Mouse (Mus musculus): ENCODE measurements around the gene Fam76b. TPM values are rescaled to one million over a fixed set of nuclear protein-coding genes. Genes with fewer than 3 reads are reported as not detected.

Fam76b gene
- polyA plus RNA-seq, 1 experiment from 2014 or later = 22.2 TPM

DNA sequence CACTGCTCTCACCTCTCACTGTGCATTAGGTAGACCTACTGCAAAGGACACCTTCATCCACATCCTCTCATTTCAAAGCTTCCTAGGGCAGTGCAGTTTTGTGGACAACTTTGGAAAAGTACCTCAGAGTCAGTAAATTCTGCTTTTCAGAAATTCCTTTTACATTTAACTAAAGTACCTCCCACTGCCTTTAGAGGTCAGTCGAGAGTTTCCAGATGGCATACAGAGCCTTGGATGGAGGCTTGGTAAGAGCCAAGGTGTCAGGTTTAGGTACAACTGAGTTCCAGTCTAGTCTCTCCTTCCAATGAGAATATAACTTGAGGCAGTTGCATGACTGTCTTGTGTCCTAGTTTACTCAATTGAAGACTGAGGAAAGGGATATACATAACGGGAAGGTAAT is 46.8 kb downstream of the Fam76b start:
- Histone ChIP-seq H3K27me3 (replicated peaks) (no peaks in the 10 kb centered on the region), H3K9me3 (no peaks in the 10 kb centered on the region), H3K4me2 (no peak overlapping the region), H3K9ac (no peak overlapping the region), H3K36me3 (no peaks in the 10 kb centered on the region), H3K4me1 (no peaks in the 10 kb centered on the region), H3K4me3 (replicated peaks) (no peak overlapping the region), H3K27ac (no peak overlapping the region)
- no peak for ATAC-seq (ENCODE audit: insufficient read depth, low FRiP score, low read depth)
- 43% methylated on average over 2 of the region's 2 CpGs for WGBS

GRCm38 (mm10) chr9:13875340-13875739 is 47.8 kb downstream of the Fam76b start:
- no peaks in the 10 kb centered on the region for H3K9me3 ChIP-seq
- H3K9ac ChIP-seq = no peak overlapping the region
- no peak for ATAC-seq (ENCODE audit: insufficient read depth, low FRiP score, low read depth)
- H3K4me3 ChIP-seq (replicated peaks) = no peak overlapping the region
- no peaks in the 10 kb centered on the region for H3K36me3 ChIP-seq
- H3K27ac ChIP-seq = no peak overlapping the region
- no peaks in the 10 kb centered on the region for H3K4me1 ChIP-seq
- WGBS = 36% methylated on average over 2 of the region's 2 CpGs
- H3K27me3 ChIP-seq (replicated peaks) = no peaks in the 10 kb centered on the region
- no peak overlapping the region for H3K4me2 ChIP-seq

DNA sequence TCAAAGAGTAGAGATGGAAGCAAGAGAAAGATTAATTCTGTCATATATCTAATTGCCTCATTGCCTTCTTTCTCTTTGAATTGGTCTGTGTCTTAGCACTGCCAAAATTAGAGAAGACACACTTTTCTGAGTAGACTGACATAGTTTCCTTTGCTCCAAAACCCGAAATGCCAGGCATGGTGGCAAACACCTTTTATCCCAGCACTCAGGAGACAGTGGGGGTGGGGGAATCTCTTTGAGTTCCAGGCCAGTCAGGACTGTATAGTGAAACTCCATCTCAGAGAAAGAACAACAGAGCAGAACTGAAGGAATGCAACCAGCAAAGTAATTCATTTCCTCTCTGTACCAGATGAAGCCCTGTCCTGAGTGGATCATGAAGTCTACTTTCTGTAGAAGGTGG is 53.2 kb downstream of the Fam76b start:
- no peak overlapping the region for H3K9ac ChIP-seq
- H3K4me1 ChIP-seq = no peaks in the 10 kb centered on the region
- H3K4me2 ChIP-seq = no peak overlapping the region
- H3K36me3 ChIP-seq = no peaks in the 10 kb centered on the region
- H3K4me3 ChIP-seq (replicated peaks) = no peak overlapping the region
- H3K27ac ChIP-seq = no peak overlapping the region
- 53% methylated on average over 1 of the region's 1 CpGs for WGBS
- ATAC-seq (ENCODE audit: insufficient read depth, low FRiP score, low read depth) = no peak
- H3K9me3 ChIP-seq = no peaks in the 10 kb centered on the region
- H3K27me3 ChIP-seq (replicated peaks) = no peaks in the 10 kb centered on the region

DNA sequence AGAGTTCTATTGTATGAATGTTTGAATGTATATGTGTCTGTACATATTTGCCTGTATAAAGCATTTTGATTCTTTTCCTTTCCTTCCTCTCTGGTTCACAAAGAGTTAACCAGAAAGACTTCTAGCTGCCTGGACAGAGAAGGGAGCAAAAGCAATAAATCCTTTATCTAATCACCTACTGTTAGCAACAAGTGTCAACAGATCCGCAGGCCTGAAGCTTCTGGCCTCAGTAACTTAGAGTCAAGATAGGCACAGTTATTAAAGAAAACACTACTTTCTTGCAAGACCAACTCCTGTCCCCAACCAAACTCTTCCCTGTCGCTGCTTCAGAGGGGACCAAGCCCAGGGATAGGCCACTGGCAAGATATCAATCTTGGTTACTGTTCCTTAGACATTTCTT is 55.0 kb downstream of the Fam76b start:
- Histone ChIP-seq H3K27ac (no peak overlapping the region), H3K36me3 (no peaks in the 10 kb centered on the region), H3K4me3 (replicated peaks) (no peak overlapping the region), H3K4me1 (no peaks in the 10 kb centered on the region), H3K9ac (no peak overlapping the region), H3K4me2 (no peak overlapping the region), H3K27me3 (replicated peaks) (no peaks in the 10 kb centered on the region), H3K9me3 (no peaks in the 10 kb centered on the region)
- ATAC-seq (ENCODE audit: insufficient read depth, low FRiP score, low read depth) = no peak
- WGBS = 9% methylated on average over 2 of the region's 2 CpGs

GRCm38 (mm10) chr9:13888981-13889380 is 61.5 kb downstream of the Fam76b start:
- Histone ChIP-seq H3K9ac (no peak overlapping the region), H3K4me1 (0 out of 2 replicates have a peak, but pooled peaks cover 8% of the 10 kb centered on the region), H3K4me2 (no peak overlapping the region), H3K27ac (no peak overlapping the region), H3K36me3 (no peaks in the 10 kb centered on the region), H3K27me3 (replicated peaks) (no peaks in the 10 kb centered on the region), H3K9me3 (no peaks in the 10 kb centered on the region), H3K4me3 (replicated peaks) (no peak overlapping the region)
- WGBS = 74% methylated on average over 5 of the region's 5 CpGs
- ATAC-seq (ENCODE audit: insufficient read depth, low FRiP score, low read depth) = no peak

GRCm38 (mm10) chr9:13889657-13890056 is 62.1 kb downstream of the Fam76b start:
- H3K4me1 ChIP-seq = 0 out of 2 replicates have a peak, but pooled peaks cover 8% of the 10 kb centered on the region
- no peaks in the 10 kb centered on the region for H3K9me3 ChIP-seq
- no peak overlapping the region for H3K4me2 ChIP-seq
- H3K9ac ChIP-seq = no peak overlapping the region
- H3K36me3 ChIP-seq = no peaks in the 10 kb centered on the region
- H3K4me3 ChIP-seq (replicated peaks) = no peak overlapping the region
- H3K27ac ChIP-seq = no peak overlapping the region
- no peaks in the 10 kb centered on the region for H3K27me3 ChIP-seq (replicated peaks)
- 5% methylated on average over 9 of the region's 9 CpGs for WGBS
- peak; percentile 83 for ATAC-seq (ENCODE audit: insufficient read depth, low FRiP score, low read depth)

GRCm38 (mm10) chr9:13890171-13890570 is 62.7 kb downstream of the Fam76b start:
- Histone ChIP-seq H3K4me3 (replicated peaks) (no peak overlapping the region), H3K4me2 (no peak overlapping the region), H3K27ac (no peak overlapping the region), H3K9me3 (no peaks in the 10 kb centered on the region), H3K27me3 (replicated peaks) (no peaks in the 10 kb centered on the region), H3K36me3 (no peaks in the 10 kb centered on the region), H3K9ac (no peak overlapping the region), H3K4me1 (0 out of 2 replicates have a peak, but pooled peaks cover 8% of the 10 kb centered on the region)
- 44% methylated on average over 5 of the region's 5 CpGs for WGBS
- ATAC-seq (ENCODE audit: insufficient read depth, low FRiP score, low read depth) = peak; percentile 65; the same call in 1 of the 2 replicates

DNA sequence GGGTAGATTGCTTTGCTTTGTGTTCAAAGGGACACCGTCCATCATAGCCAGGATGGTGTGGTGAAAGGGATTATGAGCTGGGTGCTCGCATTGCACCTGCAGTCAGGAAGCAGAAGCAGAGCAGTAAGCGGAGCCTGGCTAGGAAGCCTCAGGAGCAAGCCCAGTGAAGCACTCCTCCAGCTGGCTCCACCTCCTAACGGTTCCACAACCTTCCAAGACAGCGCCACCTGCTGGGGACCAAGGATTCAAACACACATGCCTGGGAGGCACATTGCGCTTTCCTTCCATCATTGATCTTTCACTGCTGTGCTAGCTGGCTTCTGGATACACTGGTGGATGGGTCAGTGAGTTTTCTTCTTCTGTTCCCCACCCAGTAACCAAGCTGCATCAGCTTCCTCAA is 64.4 kb downstream of the Fam76b start:
- Histone ChIP-seq H3K36me3 (no peaks in the 10 kb centered on the region), H3K9ac (no peak overlapping the region), H3K27ac (no peak overlapping the region), H3K4me3 (replicated peaks) (no peak overlapping the region), H3K9me3 (no peaks in the 10 kb centered on the region), H3K4me1 (0 out of 2 replicates have a peak, but pooled peaks cover 8% of the 10 kb centered on the region), H3K27me3 (replicated peaks) (no peaks in the 10 kb centered on the region), H3K4me2 (no peak overlapping the region)
- 94% methylated on average over 6 of the region's 6 CpGs for WGBS
- no peak for ATAC-seq (ENCODE audit: insufficient read depth, low FRiP score, low read depth)

DNA sequence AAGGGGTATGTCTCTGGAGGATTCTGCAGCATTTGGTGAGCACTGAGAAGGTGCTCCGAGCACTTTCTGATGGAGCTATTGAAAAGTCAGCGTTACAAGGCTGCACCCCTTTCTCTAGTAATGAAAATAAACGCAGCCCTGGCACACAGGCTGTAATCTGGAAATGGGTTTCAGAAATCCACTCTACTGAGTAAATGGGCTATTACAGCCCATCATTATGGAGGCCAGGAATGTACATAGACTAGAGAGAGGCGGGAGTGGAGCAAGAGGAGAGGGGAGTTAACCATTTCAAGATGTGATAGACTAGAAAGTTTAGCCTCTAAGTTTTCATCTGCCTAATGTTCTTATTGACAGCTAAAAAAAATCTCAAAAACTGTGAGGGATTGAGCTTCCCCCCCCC is 65.5 kb downstream of the Fam76b start:
- whole genome bisulfite sequencing = 57% methylated on average over 4 of the region's 4 CpGs
- Histone ChIP-seq H3K4me1 (0 out of 2 replicates have a peak, but pooled peaks cover 8% of the 10 kb centered on the region), H3K4me2 (no peak overlapping the region), H3K36me3 (no peaks in the 10 kb centered on the region), H3K9ac (no peak overlapping the region), H3K27ac (no peak overlapping the region), H3K27me3 (replicated peaks) (no peaks in the 10 kb centered on the region), H3K4me3 (replicated peaks) (no peak overlapping the region), H3K9me3 (no peaks in the 10 kb centered on the region)
- no peak for ATAC-seq (ENCODE audit: insufficient read depth, low FRiP score, low read depth)

DNA sequence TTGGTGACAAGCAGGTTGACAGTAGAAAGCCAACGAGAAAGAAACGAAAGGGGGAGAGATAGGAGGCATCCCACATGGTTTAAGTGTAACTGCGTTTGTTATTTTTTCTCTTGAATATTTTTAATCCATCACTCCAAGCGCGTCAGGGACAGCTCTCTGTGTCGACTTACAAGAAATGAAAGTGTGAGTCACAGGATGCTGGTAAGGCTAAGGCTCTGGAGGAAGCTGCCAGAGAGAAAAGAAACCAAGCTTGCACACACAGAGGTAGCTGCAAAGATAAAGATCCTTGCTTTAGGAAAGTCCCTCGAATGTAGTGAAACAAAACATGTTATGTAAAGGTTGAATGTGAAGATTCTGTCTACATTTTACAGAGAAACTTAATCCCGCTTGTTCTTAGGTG is 67.0 kb downstream of the Fam76b start:
- Histone ChIP-seq H3K27me3 (replicated peaks) (no peaks in the 10 kb centered on the region), H3K9ac (no peak overlapping the region), H3K4me1 (0 out of 2 replicates have a peak, but pooled peaks cover 8% of the 10 kb centered on the region), H3K9me3 (no peaks in the 10 kb centered on the region), H3K36me3 (no peaks in the 10 kb centered on the region), H3K4me3 (replicated peaks) (no peak overlapping the region), H3K4me2 (no peak overlapping the region), H3K27ac (no peak overlapping the region)
- ATAC-seq (ENCODE audit: insufficient read depth, low FRiP score, low read depth) = no peak
- 44% methylated on average over 8 of the region's 8 CpGs for WGBS

DNA sequence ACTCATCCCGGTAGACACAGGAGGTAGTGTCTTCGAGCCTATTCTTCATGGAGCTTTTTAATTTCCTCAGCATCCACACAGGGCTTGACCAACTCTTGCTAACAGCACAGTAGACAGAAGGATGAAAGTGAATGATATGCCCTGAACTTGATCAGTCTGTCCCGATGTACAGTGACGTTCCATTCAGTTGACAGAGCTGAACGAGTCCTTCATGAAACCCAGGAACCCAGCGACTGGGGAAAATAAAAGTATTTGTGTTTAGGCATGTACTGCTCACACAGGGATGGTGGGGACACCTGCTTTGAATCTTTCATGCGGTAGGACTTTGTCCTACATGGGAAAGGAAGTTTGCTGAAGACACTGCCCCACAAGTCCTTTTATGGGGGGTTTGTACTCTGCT is 67.4 kb downstream of the Fam76b start:
- H3K9ac ChIP-seq = no peak overlapping the region
- 0 out of 2 replicates have a peak, but pooled peaks cover 6% of the 10 kb centered on the region for H3K4me1 ChIP-seq
- no peaks in the 10 kb centered on the region for H3K36me3 ChIP-seq
- WGBS = 80% methylated on average over 7 of the region's 7 CpGs
- H3K27me3 ChIP-seq (replicated peaks) = no peaks in the 10 kb centered on the region
- ATAC-seq (ENCODE audit: insufficient read depth, low FRiP score, low read depth) = no peak
- no peak overlapping the region for H3K27ac ChIP-seq
- H3K4me2 ChIP-seq = no peak overlapping the region
- H3K9me3 ChIP-seq = no peaks in the 10 kb centered on the region
- no peak overlapping the region for H3K4me3 ChIP-seq (replicated peaks)

DNA sequence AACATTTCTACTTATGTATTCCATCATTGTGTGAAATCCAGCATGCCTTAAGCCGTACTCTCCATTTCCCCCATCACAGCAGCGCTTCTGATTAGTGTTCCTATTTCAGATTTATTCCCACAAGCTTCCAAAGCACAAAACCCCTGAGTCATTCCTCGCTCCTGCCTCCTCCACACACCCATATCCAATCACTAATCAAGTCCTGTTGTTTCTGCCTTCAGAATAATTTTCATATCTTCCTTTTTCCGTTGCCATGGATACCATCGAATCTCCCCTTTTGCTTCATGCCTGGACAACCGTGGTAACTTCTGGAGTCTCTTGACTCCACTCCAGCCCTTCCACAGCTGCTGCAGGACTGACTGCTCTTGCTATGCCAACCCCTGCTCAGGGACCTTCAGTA is 68.5 kb downstream of the Fam76b start:
- no peaks in the 10 kb centered on the region for H3K9me3 ChIP-seq
- no peak for ATAC-seq (ENCODE audit: insufficient read depth, low FRiP score, low read depth)
- H3K4me1 ChIP-seq = no peaks in the 10 kb centered on the region
- no peak overlapping the region for H3K4me3 ChIP-seq (replicated peaks)
- H3K9ac ChIP-seq = no peak overlapping the region
- H3K4me2 ChIP-seq = no peak overlapping the region
- WGBS = 71% methylated on average over 6 of the region's 6 CpGs
- no peaks in the 10 kb centered on the region for H3K36me3 ChIP-seq
- no peaks in the 10 kb centered on the region for H3K27me3 ChIP-seq (replicated peaks)
- no peak overlapping the region for H3K27ac ChIP-seq
